Mouse (Mus musculus) small intestine, adult 2 months (tissue): ENCODE results near the gene 1700030K09Rik.

Experiments
- CTCF ChIP-seq: fragments of 200-500 bp; IDR thresholded peaks from 2 replicates; pipeline ENCODE4 v1.5.1; 2012; ENCODE audit warnings: low read depth, mild to moderate bottlenecking, control low read depth, inconsistent platforms, low read length, moderate library complexity, mixed read lengths; ENCODE audit not compliant: insufficient replicate concordance, insufficient read length; ENCODE audit errors: extremely low read depth
- POLR2A ChIP-seq: fragments of 200-500 bp; IDR thresholded peaks from 2 replicates; pipeline ENCODE4 v1.6.1; 2012; ENCODE audit warnings: low read depth, mild to moderate bottlenecking, control low read depth, inconsistent platforms, low read length, moderate library complexity

DNA sequence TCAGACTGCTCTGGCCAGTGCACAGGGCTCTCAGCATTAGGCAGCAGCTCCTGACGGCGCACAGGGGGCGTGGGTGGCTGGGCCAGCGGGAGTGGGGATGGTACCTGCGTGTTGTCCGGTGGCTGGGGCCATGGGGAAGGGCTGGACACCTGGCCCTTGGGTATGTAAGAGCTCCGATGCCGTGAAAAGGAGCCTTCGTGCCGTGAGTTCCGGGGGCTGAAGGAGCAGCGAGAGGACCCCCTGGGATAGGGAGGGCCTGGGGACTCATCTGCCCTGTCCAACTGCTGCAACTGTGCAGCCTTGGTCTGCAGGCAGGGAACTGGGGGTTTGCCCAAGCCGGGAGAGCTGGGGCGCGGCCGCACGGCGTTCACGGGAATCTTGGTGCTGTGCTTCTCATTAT is 52.5 kb downstream of the 1700030K09Rik start:
- TF ChIP-seq POLR2A, result no peak
- no peak for TF ChIP-seq CTCF
